Mouse (Mus musculus) heart, adult 9 months (tissue): ENCODE measurements around the gene Pomp.
A peak's percentile ranks its signal among the peaks of the same experiment; 100 is the strongest.
"Not testable (repeated sequence)": the region's sequence is repeated elsewhere in the genome, so short reads cannot be mapped to it uniquely, and the experiment has no call there.

Experiments used
- DNase-seq, 2 experiments: peaks; one replicate each; pipeline ENCODE4 v3.0.0; 2022; ENCODE audit warnings: low spot score in 2 of 2

The Pomp gene

DNA sequence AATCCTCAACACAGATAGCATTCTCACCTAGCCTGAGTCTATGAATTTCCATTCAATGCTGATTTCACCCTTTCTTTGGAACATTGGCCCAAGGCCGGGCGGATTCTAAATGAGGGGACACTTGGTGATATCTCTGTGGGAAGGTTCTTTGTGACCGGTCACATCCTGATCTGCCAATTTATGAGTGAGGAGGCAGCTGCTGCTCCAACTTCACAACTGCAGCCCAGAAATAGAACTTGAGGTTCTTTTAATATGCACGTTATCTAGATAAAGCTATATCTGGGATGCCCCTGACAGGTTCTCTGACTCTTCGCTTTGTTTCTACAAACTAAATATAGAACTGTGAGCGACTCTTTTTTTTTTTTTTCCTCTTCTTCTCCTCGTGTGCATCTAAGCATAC lies 10.1 kb upstream of the Pomp start:
- DNase-seq, result peak; percentile 64 to 69

DNA sequence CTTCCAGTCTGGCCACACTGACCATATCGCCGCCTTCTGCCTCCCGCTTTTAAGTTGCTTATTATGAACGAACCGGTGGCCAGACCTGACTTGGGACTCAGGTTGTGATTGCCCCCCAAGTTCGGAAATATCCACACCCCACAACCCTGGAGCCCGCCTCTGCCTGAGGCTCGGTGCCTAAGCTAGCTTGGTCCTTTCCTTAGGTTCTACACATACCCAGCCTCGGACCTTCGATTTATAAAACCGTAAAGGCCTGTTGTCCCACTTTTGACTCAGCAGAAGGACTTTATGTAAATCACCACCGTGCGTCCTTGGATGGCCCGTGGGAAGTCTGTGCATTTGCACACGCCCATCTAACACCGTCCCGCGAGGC lies 199 bp upstream of the Pomp start:
- no peak for DNase-seq

DNA sequence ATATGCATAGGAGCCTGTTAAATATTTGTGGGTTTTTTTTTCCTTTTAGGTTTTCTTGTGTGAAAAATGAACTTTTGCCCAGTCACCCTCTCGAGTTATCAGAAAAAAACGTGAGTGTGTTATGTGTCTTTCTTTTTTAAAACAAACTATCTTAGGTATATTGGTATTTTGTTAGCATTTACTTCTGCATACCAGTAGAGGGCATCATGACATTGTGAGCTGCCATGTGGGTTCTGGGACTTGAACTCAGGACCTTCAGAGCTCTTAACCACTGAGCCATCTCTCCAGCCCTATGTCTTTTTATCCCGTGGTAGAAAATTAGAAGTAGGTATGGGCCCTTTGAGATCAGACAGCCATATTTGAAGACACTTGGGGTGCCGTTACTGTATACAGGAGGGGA lies 8.4 kb downstream of the Pomp start:
- no peak for DNase-seq

DNA sequence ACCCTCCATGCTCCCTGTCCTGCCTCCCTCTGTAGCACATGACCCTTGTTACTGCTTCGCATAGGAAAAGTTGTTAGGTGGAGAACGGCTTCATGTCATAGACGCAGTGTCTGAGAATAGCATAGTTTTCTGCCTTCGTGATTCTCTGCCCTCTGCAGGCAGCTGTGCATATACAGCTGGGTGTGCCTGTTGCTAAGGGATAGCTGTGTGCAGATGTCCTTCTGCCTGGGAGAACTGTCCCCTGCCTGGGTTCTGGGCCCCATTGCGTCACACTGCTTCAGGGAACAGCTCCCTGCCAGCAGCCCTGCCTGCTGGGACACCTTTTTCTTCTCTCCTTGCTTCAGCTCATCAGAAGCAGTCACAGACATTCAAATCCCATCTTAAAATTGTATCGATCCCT lies 9.3 kb downstream of the Pomp start:
- DNase-seq, result no peak

DNA sequence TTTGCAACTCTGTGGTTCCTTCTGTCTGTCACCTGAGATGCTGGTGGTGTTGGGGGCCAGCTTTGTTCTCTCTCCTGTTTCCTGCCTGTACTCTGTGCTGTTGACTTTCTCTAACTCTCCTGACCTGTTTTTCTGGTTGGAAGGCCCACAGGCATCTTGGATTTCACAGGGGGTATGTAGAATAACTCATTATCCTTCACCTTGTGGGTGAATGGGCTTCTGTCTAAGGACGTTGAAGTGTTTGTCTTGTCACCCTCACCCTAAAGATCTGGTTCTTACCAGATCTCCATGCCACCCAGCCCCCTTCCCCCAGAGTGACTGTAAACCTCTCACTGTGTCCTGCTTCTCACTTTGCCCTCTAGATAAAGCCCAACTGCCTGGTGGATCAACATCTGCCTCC lies 10.0 kb downstream of the Pomp start:
- DNase-seq, result no peak

DNA sequence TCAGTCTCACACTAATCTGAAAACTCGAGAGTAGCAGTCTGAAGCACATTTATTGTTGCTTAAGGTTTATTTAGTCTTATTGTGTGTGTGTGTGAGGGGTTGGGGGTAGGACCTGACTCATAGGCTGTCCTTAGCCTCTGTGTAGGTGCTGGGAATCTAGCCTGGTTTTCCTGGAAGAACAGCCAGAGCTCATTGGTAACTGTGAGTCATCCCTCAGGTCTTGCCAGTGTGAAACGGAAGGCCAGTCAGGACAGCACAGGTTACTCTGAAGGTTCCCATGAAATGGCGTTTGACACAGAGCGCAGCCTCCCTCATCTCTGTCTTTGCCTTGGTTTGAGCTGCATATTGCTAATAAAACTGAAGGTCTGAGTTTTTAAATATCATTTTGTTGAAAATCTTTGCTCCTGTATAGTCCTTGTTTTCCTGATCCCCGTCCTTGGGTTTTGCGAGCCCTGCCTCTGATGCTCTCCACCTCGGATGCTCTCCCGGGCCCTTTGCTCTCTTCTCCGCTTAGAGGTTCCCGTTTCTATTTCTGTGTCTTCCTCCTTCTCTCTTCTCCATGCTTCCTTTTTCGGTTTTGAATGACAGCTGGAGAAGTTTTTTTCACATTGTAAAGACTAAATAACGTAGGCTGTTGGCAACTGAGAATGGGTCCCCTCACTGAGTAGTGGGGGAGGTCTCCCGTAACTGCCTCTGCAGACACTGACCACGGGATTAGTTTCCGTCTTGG lies 11.0 kb downstream of the Pomp start:
- DNase-seq, result peak in 1 of 2 experiments; percentile 33

DNA sequence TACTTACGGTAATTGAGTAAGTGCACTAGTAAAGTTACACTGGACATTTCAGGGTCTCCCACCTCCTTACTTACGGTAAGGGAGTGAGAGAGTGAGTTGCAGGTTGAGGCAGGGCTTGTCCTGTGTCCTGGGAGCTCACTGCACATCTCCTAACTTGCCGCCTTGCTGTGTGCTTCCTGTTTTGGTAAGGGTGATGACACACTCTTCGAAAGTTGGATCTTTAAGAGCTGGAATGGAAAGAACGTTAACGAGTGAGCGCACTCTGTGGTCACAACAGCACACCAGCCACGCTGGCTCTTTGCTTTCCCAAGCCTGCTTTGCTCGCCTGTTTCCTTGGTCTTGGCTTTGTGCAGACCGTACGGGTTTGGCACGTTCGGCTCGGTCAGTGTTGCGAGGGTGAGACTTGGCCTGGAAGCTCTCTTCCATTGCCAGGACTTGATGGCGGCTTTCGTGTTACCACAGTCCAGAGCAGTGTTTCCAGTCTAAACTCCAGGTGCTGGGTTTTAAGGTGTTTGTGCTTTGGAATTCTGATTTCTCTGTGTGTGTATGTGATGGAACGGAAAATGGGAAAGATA lies 14.3 kb downstream of the Pomp start:
- no peak for DNase-seq

DNA sequence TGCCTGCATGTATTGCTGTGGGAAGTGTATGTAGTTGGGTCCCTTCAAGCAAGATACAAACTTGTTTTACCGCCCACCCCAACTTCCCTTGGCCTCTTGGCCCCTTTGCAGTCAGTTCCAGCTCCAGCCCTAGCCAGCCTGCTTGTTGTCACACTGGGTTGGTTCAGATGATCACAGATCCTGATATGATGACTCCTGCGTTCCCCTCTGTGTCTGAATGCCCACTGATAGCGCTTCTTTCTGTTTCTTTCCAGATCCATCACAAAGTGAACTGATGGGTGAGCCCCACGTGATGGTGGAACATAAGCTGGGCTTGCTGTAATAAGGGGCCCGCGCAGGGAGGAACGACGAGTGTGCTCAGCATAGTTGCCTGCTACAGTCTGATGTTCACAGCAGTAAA lies 14.9 kb downstream of the Pomp start:
- no peak for DNase-seq

DNA sequence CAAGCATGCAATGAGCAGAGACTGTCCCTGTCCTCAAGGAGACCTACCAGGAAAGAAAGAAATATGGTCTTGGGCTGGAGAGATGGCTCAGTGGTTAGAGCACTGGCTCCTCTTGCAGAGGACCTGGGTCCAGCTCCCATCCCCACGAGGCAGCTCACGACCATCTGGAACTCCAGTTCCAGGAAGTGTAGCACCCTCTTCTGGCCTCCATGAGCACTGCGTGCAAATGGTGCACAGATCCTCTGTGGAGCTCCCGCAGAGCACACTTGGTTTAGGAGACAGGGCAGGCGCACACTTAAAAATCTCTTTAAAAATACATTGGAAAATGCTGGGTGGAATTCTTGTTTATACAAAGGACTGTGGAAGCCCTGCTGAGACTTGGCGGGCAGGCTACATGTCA lies 17.3 kb downstream of the Pomp start:
- DNase-seq, result no peak

DNA sequence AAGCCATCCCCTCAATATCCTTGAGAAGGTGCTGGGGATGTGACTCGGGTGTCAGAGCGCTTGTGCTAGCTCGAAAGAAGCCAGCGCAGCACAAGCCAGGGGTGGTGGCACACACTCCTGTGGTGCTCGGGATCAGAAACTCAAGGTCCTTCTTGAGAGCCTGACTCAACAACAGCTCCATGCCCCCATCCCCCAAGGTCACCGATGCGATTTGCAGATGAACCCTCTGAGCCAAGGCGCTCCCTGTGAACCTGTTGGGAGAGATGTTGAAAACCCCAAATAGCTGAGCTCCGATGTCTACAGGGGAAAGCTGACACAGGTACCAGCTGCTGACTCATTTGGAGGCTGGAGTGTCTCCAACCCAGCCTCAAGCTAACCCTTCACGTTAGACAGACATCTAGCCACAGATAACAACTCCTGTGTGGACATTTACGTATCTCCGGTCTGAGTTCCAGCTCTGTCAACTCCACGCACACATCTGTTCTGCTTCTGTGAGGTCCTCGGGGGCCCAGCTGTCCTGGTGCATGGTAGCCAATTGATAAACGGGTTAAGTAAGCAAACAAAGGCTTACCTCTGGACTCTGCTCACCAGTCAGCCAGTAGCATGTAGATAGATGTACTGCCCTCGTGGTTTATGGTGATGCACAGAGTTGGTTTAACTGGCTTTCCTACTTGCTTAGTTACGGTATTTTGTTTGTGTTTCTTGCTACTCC lies 19.9 kb downstream of the Pomp start:
- DNase-seq, result no peak

DNA sequence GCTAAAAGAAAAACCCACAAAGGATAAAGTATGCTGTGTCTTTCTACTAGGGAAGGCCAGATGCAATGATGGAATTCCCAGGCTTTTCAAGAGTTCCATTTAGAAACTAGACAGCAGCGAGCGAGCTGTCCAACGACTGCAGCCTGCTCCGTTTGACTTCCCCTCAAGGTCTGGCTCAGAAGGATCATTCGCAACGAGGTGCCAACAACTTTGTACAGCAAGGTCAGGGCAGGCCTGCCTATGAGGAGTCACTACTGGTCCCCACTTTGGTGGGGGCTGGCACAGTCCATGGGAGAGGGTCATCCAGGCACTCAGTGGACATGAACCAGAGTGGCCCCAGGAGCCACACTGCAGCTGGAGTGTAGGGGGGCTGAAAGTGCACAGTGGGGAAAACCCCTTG lies 23.3 kb downstream of the Pomp start:
- no peak for DNase-seq

DNA sequence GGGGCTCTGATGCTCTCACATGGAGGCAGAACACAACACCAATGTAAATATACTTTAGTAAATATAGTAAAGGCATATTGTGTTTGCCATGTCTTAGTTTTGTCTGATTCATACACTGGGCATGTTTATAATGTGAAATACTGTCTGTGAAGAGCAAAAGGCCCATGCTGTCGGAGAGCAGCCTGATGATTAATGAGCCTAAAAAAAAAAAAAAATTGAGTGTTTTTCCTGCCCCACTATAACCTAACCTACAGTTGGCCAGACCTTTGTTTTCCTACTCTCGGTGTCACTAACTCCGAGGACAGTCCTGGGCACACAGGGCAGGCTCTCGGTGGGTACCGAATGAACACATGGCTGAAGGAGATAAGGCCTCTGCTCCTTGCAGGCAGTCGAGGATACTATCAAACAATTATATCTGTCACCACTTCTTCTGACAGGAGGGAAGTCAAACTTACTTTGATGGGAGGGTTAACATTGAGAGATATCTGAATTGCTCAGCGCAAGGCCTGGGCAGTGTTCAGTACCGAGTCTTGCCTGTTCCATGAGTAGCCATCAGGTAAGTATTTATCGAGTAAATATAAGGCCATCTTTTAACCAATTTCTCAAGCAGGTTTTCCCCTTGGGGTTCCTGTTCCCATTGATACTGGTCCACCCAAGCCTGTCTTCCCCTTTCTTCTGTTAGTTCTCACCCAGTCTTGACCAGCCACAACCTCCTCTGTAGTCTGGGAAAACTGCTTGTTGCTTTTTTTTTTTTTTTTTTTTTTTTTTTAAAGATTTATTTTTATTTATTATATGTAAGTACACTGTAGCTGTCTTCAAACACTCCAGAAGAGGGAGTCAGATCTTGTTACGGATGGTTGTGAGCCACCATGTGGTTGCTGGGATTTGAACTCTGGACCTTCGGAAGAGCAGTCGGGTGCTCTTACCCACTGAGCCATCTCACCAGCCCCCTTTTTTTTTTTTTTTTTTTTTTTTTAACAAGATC lies 28.3 kb downstream of the Pomp start:
- DNase-seq, result no peak

DNA sequence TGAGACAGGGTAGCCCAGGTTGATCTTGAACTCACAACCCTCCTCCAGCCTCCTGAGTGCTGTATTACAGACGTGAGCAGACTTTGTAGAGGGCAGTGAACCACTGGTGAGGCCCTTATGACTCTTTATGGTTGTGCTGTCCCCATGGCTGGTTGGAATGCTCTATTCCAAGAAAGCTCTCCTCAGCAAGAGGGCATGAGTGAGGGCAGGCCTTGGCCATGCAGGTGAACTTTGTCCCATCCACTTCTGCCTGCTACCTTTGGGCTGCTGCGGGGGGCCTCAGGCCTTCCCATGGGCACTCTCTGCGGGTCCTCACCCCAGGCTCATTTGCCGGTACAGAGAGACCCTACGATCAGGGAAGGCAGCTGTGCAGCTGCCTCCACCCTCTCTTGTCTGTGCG lies 32.5 kb downstream of the Pomp start:
- no peak for DNase-seq

DNA sequence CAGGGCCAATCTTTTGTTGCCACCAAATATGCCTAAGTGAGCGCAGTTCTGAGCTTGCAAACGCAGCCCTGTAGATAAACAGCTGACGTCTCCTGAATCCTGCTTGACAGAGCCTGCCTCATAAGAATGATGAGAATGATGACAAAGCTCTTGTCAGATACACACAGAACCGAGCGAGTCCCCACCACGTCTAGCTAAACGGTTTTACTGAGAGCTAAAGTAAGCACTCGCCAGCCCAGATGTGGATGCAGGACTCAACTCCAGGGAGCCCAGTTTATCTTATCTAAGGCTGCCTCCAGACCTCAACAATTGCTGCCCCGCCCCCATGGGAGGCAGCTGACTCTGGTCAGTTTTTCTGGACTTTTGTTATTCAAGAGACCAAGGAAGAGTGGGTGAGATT lies 32.9 kb downstream of the Pomp start:
- DNase-seq, result no peak

DNA sequence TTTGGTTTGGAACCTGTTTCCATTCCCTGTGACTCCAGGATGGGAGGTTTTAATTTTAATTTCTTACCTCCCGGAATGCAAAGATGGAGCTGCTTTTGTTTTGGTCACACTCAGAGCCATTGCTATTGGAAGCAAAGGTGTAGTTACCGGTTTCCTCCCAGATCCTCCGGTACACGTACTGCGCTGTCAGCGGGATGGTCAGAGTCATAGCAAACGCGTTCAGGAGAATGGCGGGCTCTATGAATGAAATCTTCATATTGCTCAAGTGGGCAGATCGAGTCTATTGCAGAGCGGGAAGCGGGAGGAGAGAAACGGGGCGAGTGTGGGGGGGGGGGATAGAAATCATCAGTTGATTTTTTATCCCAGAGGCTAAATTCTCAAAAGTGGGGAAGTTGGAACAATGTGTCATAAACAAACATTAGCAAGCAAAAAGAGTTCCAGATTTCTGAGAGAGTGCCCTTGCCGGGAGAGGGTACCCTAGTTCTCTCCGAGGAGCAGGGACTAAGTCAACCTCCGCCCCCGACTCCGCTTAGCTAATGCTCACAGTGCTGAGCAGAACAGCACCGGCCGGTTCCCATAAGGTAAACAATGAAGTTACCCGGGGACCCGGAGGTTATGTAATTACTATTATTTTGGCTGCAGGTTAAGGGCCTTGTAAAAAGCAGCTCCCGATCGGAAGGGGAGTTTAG lies 33.6 kb downstream of the Pomp start:
- peak in 1 of 2 experiments; percentile 55 for DNase-seq

DNA sequence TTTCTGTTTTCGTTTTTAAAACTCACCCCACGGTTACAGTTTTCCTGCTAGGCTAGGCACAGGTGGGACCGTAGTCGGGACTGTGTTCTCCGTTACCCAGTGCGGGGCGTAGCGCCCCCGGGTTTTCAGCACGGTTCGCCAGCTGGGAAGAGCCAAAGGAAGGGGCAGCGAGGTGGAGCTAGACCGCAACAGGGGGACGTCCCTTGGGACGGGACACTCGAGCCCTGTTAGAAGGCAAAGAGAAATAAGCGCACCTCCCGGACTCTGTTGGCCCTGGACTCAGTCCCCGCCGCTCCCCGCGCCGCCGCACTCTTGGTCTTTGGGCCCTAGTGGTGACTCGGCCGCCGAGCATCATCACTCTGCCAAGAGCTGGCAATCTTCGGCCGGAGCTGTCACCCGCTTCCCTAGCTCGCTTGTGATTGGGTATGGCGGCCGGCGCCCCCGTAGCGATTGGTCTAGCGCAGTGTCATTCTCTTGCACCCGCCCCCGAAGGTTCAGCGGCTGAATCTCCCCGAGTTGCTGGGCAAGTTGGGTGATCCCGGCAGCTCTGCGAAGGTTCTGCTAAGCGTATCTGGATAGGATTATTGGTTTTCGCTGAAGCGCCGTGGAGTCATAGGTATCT lies 34.3 kb downstream of the Pomp start, which contains the start of gene Slc46a3:
Gene Slc46a3 (minus strand): TSS at position 361 of the 622 bp plus-strand sequence.
- DNase-seq, result peak; percentile 96 to 97

DNA sequence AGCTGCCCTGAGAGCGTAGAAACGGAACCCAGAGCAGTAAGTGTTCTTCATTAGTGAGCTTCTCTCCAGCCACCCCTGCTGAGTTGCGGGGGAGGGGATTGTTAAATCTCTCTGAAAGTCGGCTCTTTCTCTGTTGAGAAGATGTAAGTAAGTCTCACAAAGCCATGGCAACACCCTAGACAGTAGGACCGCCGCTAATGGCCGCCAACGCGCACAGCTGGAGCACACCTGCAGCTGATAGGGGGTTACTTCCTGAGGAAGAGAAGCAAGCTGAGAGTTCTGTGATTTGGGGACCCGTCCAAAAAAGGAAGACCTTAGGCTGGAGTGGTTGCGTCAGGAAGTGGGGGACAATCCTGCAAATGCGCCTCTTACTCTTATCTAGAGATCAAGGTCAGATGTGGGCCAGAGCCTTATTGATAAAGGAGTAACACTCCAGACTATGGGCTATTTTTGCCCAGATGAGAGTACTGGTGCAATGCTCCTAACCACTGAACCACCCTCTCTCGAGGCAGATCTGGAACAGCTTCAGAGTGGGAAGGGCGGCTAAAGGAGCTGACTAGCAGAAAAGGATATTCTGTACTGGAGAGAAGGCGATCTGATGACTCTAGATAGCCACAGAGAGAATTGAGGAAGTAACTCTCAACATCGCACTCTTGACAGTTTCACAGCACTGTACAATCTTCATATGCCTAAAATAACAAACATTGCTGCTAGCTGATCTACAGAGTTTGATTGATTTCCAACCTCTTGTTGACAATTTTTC lies 35.4 kb downstream of the Pomp start:
- DNase-seq, result peak in 1 of 2 experiments; percentile 50

DNA sequence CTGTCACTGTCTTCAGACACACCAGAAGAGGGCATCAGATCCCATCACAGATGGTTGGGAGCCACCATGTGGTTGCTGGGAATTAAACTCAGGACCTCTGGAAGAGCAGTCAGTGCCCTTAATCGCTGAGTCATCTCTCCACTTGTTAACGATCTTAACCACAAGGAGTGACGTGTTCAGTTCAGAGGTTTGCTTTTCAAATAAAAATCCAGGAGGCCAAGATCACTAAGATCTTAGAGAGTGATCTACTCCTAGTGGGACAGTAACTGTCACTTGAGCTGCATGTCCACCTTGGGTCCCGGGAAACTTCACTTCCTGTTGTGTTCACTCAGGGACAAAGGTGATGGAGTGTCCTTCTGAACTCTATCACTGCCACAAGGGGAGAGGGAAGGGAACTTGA lies 36.2 kb downstream of the Pomp start:
- not testable (repeated sequence) for DNase-seq

DNA sequence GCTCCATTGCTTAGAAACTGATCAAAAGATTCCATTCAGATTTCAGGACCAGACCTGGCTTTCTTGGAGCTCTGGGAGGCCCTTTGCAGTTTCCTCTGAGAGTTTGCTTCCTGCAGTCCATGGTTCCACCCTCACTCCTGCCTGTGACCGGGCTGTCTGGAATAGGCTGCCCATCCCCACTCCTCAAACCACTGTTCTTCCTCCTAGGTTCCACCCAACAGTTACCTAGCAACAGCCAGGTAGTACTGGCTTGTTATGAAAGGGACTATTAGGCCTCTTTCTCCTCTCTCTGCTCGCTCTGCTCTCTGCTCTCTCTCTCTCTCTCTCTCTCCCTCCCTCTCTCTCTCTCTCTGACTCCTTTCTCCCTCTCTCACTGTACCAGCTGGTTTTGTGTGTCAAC lies 38.0 kb downstream of the Pomp start:
- no peak for DNase-seq

DNA sequence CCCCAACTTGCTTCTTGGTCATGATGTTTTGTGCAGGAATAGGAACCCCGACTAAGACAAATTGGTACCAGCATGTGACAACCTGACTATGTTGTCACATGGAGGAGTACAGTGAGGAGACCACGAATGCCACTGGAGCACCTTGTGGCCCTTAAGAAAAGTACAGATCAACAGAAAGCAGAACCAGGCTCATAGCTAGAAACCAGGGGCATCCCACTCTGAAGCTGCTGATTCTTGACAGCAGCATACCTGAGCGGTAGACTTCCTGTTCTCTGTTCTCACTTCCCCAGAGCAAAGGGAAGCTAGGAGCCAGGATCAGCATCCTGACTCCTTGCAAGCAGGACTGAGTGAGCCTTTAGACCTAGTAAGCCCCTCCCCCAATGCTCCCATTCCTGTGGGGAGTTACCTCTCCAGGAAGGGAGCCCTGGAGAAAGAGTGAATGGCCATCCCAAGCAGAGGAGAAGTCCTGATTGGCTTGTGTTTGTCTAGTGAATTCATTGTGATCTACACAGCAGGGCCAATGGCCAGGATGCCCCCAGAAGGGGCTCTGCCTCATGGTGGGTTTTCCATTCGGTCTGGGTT lies 38.8 kb downstream of the Pomp start:
- no peak for DNase-seq
